Mouse (Mus musculus): Measurements from ENCODE around the gene B4galt5.

B4galt5 gene

GRCm38 (mm10) chr2:167358499-167358898, 9.5 kb upstream of the B4galt5 start:
- no peak for DNase-seq

GRCm38 (mm10) chr2:167356885-167357284, 7.9 kb upstream of the B4galt5 start:
- DNase-seq, result no peak

DNA sequence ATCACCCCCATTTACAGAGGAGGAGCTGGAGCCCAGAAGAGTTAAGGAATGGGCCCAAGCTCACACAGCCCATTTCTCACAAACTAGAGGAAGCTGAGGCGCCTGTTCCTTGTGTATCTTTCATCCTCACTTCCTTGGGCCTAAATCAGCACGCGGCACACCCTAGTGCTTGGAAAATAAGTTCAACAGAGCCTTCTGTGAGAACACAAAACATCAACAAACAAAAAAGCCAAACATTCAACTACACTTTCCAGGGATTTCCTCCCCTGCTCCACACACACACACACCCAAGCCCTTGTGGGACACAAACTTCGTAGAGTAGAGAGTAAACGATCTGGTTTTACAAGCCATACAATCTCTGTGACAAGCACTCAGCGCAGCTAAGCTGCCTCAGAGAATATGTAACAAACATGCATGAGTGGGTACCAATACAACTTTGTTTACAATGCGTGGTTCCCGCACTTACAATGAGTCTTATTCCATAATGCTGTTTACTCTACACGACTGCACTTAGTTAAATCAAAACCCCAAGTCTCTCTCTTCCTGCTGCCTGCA, 5.7 kb upstream of the B4galt5 start:
- no peak for DNase-seq

GRCm38 (mm10) chr2:167354046-167354445, 5.1 kb upstream of the B4galt5 start:
- DNase-seq, result peak; percentile 66

DNA sequence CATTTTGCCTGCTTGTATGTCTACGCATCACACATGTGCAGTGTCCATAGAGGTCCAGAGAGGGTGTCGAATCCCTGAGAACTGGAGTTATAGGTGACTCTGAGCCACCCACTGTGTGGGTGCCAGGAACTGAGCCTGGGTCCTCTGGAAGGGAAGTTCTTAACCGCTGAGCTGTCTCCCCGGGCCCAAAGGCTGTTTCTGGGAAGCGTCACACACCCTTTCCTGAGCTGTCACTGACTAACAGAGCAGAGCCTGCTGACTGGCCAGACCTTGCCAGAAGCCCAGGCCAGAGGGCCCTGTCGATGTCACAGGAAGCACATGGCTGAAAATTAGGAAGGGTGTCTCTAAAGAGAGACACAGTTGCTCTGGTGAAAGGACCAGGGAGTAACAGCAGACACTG, 3.5 kb upstream of the B4galt5 start:
- peak; percentile 31 for DNase-seq

- DNase-seq, result no peak
Measured at GRCm38 (mm10) chr2:167351371-167351951, 2.5 kb upstream of the B4galt5 start.

GRCm38 (mm10) chr2:167350126-167350650, 1.2 kb upstream of the B4galt5 start:
- no peak for DNase-seq

GRCm38 (mm10) chr2:167349283-167349936, 427 bp upstream of the B4galt5 start:
- DNase-seq, result peak; percentile 98

DNA sequence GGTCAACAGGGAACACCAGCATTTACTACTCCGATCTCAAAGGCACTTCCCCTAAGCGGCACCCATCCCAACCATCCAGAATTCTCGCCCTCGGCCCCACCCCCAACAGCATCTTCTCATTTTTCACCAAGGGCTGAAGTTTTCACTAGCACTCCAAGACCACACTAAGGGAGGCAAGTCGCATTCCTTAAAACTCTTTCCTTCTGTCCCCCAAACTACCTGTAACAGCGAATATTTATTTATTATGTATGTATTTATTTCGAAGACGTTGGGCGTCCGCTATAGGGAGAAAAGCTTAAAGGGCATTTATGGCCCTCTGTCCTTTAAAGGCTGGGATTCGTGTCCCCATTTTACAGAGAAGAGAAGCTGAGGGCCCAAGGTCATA, 1.0 kb downstream of the B4galt5 start:
- no peak for DNase-seq

- DNase-seq, result no peak
Measured at GRCm38 (mm10) chr2:167347361-167347760, 1.6 kb downstream of the B4galt5 start.

GRCm38 (mm10) chr2:167345508-167346164, 3.3 kb downstream of the B4galt5 start:
- DNase-seq, result no peak

DNA sequence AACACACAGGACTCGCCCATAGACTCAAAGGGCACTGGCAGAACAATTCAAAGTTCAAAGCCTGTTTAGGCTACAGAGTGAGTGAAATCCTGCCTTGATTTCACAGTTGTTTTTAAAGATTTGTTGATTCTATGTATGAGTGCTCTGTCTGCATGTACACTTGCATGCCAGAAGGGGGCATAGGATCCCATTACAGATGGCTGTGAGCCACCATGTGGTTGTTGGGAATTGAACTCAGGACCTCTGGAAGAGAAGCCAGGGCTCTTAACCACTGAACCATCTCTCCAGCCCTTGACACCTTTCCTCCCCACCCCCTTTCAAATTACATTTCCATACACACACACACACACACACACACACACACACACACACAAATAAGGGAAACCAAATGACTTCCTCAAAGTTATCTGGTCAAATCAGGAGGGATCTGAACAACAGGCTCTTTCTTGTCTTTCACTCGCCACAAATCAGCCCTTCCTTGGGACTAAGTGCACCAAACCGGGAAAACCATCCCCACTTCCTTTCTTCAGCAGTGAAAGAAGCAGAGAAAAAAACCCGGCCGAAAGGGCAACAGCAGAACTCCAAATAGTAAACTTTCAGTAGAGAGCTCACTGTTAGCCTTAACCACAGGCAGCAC, 4.0 kb downstream of the B4galt5 start:
- DNase-seq, result no peak

DNA sequence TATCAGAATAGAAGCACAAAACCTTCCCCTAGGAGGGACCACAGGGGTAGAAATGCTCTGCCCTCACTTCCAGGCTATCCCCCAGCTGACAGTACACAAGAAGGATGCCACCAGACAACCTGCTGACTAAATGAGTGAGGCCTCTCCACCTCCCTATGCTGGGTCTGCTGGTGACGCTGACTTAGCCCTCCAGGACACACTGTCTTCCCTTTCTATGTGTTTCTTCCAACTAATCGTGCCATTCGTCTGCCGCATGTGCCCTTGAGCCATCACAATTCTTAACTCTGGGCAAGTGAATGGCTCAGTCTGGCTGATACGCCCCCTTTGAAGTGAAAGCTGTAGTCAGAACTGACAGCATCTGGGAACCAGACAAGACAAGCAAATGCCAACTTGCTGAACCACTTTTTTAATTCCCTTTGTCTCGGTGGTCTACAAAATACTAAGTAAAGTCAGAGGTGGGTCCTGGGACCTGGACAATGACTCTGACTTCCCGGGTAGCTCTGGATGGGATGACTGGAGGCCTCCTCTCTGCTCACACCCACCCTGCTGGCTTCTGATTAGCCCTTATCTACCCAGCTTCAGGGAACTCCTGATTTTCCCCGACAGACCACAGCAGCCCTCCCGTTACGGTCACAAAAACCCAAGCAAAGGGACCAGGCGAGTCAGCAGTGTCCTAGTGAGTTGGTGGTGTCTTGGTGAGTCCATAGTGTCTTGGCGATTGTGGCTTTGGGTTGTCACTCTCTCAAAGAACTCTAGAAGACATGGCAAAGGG, 5.4 kb downstream of the B4galt5 start:
- DNase-seq, result no peak

- DNase-seq, result no peak
Measured at GRCm38 (mm10) chr2:167342876-167343275, 6.1 kb downstream of the B4galt5 start.

GRCm38 (mm10) chr2:167337580-167337979, 11.4 kb downstream of the B4galt5 start:
- no peak for DNase-seq

DNA sequence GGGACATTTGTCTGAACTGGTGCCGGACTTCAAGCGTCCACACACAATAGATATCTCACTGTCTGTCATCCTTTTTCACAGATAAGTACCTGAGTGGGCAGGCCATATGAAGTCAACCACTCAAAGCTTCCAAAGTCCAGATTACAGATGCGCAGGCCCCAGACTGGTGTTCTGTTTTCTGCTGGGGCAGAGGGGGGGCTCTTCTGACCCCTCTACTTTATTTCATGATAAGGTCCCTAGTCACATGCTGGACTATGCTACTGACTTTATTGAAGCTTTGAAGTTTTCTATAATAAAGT, 11.8 kb downstream of the B4galt5 start:
- no peak for DNase-seq

DNA sequence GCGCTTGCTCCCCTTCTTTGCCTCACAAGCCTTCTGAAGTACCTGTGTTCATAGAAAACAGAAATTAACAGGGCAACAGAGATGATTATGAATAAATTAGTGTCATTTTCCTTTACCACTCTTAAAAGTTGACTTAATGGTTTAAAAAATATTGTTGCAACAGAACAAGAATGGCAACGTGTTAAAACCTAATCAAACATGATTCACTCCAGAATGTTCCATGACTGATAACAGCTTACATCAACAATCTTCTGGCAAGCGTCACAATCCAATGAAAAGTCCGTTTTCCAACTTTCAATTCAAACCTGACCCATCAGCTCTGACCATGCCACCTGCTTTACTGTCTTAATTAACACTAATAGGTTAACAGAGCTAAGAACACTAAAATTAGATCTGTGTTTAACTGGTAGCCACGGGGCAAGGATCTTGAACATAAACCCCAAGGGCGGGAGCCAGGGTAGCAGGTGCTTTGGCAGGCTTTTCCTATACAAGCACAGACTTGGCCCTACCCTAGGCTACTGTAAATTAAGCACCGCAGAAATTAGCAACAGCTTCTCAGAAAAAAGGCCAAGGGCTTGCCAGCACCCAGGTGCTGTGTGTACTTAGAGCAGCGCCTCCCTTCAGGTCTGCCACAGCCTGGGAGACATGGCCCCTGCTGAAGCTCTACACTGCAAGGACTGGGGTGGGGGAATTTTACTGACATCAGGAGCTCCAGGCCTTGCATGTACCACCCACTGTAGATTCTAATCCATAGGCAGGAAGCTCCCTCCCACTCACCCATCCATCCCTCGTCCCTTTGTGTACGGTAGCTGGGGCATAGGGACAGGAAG, 12.4 kb downstream of the B4galt5 start:
- DNase-seq, result no peak

DNA sequence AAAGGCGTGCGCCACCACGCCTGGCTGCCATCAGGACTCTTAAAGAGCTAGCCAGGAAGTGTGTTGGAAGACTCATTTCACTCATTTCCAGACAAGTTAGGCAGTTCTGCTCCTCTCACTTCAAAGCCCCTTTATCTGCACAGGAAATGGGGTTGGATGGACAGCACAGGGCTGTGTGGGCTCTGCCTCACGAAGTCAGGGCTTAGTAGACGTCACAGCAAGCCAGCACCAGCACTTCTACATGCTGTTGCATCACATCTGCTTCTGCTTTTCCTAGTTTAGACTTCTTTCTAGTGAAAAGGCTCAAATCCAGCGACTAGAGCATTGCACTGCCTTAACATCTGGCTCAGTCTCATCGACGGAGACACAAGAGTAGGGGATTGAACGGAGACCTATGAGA, 13.9 kb downstream of the B4galt5 start:
- DNase-seq, result no peak

DNA sequence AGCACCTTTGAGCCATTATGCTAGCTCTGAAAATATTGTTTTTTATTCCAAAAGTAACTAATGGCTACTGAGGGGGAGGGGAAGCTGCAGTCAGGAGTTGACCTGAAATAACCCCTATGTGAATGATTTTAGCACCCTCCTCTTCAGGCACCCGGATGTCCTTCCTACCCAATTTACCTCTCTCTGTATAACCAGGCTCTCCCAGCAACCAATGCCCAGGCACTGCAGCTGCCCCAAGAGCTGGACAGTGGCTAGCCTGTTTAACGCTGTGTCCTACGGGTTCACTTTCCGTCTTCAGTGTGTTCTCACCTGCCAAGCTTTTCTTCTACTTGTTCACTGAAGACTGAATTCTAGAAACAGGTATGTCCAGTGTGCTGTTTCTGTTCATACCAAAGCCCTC, 14.7 kb downstream of the B4galt5 start:
- no peak for DNase-seq

GRCm38 (mm10) chr2:167333450-167333849, 15.5 kb downstream of the B4galt5 start:
- DNase-seq, result peak; percentile 36

DNA sequence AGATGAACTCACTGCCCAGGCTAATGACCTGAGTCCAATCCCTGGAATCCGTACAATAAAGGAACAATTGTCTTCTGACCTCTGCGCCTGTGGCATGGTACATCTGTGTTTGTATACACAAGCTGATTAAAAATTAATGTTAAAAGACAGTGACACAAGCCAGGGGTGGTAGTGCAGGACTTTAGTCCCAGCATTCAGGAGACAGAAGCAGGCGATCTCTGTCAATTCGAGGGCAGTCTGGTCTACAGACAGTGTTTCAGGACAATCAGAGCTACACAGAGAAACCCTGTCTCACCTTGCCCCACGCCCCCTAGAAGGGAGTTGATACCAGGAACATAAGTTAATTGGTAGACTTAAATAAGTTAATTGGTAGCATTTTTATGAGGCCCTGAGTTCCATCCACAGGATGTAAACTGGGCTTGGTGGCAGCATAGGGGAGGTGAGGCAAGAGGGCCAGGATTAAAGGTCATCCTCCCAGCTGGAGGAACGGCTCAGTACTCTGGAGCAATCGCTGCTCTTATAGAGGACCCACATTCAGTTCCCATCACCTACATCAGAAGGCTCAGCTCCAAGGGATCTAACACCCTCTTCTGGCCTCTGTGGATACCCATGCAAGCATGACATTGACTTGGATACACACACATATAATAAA, 16.5 kb downstream of the B4galt5 start:
- DNase-seq, result peak; percentile 40

Data from kidney, postnatal 14 days (tissue).